Mouse (Mus musculus) C2C12 (cell line): ENCODE measurements around the gene Iqsec1. TPM values are rescaled to one million over a fixed set of nuclear protein-coding genes. Genes with fewer than 3 reads are reported as not detected.
"Not testable (repeated sequence)": the region's sequence is repeated elsewhere in the genome, so short reads cannot be mapped to it uniquely, and the experiment has no call there.

ENCODE experiments used
- H3K27me3 ChIP-seq: one replicate; pipeline ENCODE4 v1.6.1; 2011; ENCODE audit not compliant: control insufficient read depth, insufficient read depth, insufficient read length
- H3K36me3 ChIP-seq: one replicate; pipeline ENCODE4 v1.6.1; 2011; ENCODE audit not compliant: control insufficient read depth, insufficient read depth
- H3K4me3 ChIP-seq: one replicate; pipeline ENCODE4 v1.5.1; 2011; ENCODE audit warnings: mild to moderate bottlenecking, control low read depth; ENCODE audit not compliant: poor library complexity, insufficient read depth, severe bottlenecking
- H3K79me2 ChIP-seq: one replicate; pipeline ENCODE4 v1.6.1; 2011; ENCODE audit not compliant: control insufficient read depth, insufficient read depth
- H3K79me3 ChIP-seq: one replicate; pipeline ENCODE4 v1.6.1; 2011; ENCODE audit warnings: low read depth, control low read depth
- H3ac ChIP-seq: one replicate; pipeline ENCODE3; 2011; ENCODE audit warnings: low read depth; ENCODE audit not compliant: control insufficient read depth, insufficient read length
- CEBPB ChIP-seq: IDR thresholded peaks from one replicate; pipeline ENCODE4 v1.6.1; 2011; ENCODE audit warnings: low read depth, mild to moderate bottlenecking, control low read depth, moderate library complexity
- CTCF ChIP-seq: IDR thresholded peaks from one replicate; pipeline ENCODE4 v1.5.1; 2011; ENCODE audit not compliant: control insufficient read depth, insufficient read depth, insufficient read length
- FOSL1 ChIP-seq: IDR thresholded peaks from one replicate; pipeline ENCODE4 v1.8.0; 2011; ENCODE audit warnings: mild to moderate bottlenecking, low read length; ENCODE audit not compliant: poor library complexity, insufficient read depth, severe bottlenecking
- MAX ChIP-seq: IDR thresholded peaks from one replicate; pipeline ENCODE4 v1.6.1; 2011; ENCODE audit warnings: mild to moderate bottlenecking, control low read depth
- MYOD1 ChIP-seq: IDR thresholded peaks from one replicate; pipeline ENCODE4 v1.6.1; 2011; ENCODE audit warnings: low read depth; ENCODE audit not compliant: control insufficient read depth, insufficient read length
- MYOG ChIP-seq: IDR thresholded peaks from one replicate; pipeline ENCODE4 v1.6.1; 2011; ENCODE audit not compliant: control insufficient read depth, insufficient read length; ENCODE audit errors: extremely low read depth
- USF1 ChIP-seq: IDR thresholded peaks from one replicate; pipeline ENCODE4 v1.6.1; 2011; ENCODE audit warnings: low read depth, mild to moderate bottlenecking, control low read depth, moderate library complexity
- polyA plus RNA-seq: library from polyadenylated mRNA; unstranded; fragments of >200 nt; fragmentation: generic; extraction: Trizol; gene quantifications from one replicate; pipeline ENCODE4 v1.2.1, GENCODE M21; 2012; ENCODE audit warnings: missing spikeins

The Iqsec1 gene
- polyA plus RNA-seq, 1 experiment: 20.6 TPM

DNA sequence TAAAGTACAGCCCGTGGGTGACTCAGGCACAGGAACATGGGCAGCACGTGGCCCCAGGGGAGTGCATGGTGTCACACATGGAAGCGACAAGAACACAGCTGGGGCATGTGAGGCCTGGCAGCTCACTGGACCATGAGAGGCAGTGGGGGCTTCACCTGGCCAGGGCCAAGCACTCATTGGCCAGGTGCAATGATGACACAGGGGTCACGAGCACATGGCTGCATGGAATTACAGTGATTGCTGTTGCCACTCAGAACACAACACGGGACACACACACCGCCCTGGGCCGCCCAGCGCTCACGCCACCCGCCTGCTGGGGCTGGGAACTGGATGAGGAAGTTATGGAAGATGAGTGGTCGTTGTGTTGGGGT, 327.5 kb downstream of the Iqsec1 start:
- Histone ChIP-seq H3K27me3 (no peaks in the 10 kb centered on the region), H3ac (no peak overlapping the region), H3K79me3 (no peaks in the 10 kb centered on the region), H3K36me3 (peaks cover 22% of the 10 kb centered on the region), H3K79me2 (no peaks in the 10 kb centered on the region), H3K4me3 (no peak overlapping the region)
- TF ChIP-seq CEBPB: no peak
- no peak for TF ChIP-seq MAX
- TF ChIP-seq MYOD1: no peak
- no peak for TF ChIP-seq MYOG
- no peak for TF ChIP-seq FOSL1
- TF ChIP-seq CTCF: no peak
- TF ChIP-seq USF1: no peak

- no peak overlapping the region for H3ac ChIP-seq
- TF ChIP-seq CEBPB (no peak), MYOG (no peak), MYOD1 (no peak), CTCF (no peak), USF1 (no peak), FOSL1 (no peak), MAX (no peak)
- no peaks in the 10 kb centered on the region for H3K27me3 ChIP-seq
- H3K36me3 ChIP-seq: peaks cover 17% of the 10 kb centered on the region
- no peak overlapping the region for H3K4me3 ChIP-seq
- no peaks in the 10 kb centered on the region for H3K79me3 ChIP-seq
- H3K79me2 ChIP-seq: no peaks in the 10 kb centered on the region
These were observed 328.0 kb downstream of the Iqsec1 start for GRCm38 (mm10) chr6:90660398-90661028.

DNA sequence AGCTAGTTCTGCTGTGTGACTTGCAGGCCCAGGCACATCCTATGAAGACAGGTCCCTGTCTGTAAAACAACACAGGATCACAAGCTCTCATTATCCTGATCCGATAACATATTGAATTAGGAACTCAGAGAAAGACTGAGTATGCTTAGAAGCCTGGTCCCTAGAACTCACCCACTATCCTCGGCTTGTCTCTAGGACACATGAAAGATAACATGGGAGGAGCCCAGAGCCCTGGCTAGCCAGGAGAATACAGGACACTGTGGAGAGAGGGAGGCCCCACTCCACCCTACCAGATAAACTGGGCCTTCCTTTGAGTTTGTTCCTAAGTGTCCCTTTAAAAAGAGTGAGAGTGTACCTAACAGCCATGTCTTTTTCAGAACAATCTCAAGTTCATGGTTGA, 328.6 kb downstream of the Iqsec1 start:
- H3K79me2 ChIP-seq: no peaks in the 10 kb centered on the region
- H3K36me3 ChIP-seq: peaks cover 11% of the 10 kb centered on the region
- H3ac ChIP-seq: no peak overlapping the region
- no peak overlapping the region for H3K4me3 ChIP-seq
- H3K27me3 ChIP-seq: no peaks in the 10 kb centered on the region
- H3K79me3 ChIP-seq: no peaks in the 10 kb centered on the region
- no peak for TF ChIP-seq FOSL1
- no peak for TF ChIP-seq CEBPB
- TF ChIP-seq MYOG: no peak
- no peak for TF ChIP-seq CTCF
- no peak for TF ChIP-seq MYOD1
- no peak for TF ChIP-seq USF1
- no peak for TF ChIP-seq MAX

DNA sequence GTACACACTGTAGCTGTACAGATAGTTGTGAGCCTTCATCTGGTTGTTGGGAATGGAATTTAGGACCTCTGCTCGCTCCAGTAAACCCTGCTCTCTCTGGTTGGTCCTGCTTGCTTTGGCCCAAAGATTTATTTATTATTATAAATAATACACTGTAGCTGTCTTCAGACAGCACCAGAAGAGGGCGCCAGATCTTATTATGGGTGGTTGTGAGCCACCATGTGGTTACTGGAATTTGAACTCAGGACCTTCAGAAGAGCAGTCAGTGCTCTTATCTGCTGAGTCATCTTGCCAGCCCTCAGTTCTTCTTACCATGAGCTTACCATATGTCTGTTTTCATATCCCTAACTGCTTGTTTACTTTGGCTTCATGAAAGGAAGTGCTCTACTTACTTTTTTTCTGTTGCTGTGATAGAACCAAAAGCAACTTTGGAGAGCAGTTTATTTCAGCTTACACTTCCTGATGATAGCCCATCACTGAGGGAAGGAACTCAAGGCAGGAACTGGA, 332.1 kb downstream of the Iqsec1 start:
- H3ac ChIP-seq, H3K79me2 ChIP-seq, H3K27me3 ChIP-seq, H3K79me3 ChIP-seq, H3K36me3 ChIP-seq, H3K4me3 ChIP-seq: not testable (repeated sequence)

DNA sequence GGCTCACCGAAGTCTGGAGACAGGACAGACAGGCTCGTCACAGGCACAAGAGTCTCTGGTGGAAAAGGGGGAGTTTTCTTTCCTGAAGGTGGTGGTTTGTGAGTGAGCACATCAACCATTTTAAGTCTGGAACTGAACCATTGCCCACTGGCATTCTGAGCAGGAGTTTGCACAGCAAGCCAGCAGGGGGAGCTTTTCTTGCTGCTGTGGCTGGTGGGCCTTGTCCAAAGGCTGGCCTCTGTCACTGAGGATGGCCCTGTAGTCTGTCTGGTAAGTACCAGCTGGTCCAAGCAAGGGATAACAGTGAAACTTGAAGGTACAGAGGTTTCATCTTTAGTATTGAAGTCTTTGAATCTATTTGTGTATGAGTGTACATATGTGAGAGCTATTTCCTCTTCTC, 334.7 kb downstream of the Iqsec1 start:
- H3K27me3 ChIP-seq: no peaks in the 10 kb centered on the region

GRCm38 (mm10) chr6:90650634-90651033, 337.9 kb downstream of the Iqsec1 start:
- Histone ChIP-seq H3K79me2 (no peaks in the 10 kb centered on the region), H3K27me3 (no peaks in the 10 kb centered on the region), H3ac (no peak overlapping the region), H3K4me3 (no peak overlapping the region), H3K36me3 (no peaks in the 10 kb centered on the region), H3K79me3 (no peaks in the 10 kb centered on the region)
- TF ChIP-seq FOSL1 (no peak), CTCF (no peak), USF1 (no peak), CEBPB (no peak), MAX (no peak), MYOG (no peak), MYOD1 (no peak)

More for the DNA sequence above, 334.7 kb downstream of the Iqsec1 start:
- H3K36me3 ChIP-seq: no peaks in the 10 kb centered on the region
- H3K79me2 ChIP-seq: no peaks in the 10 kb centered on the region
- TF ChIP-seq MYOG: no peak
- peak; percentile 8 for TF ChIP-seq CTCF
- no peak overlapping the region for H3K4me3 ChIP-seq
- H3K79me3 ChIP-seq: no peaks in the 10 kb centered on the region
- no peak overlapping the region for H3ac ChIP-seq
